12 mouse cellular contexts compared by ENCODE assay signal in genomic region chr10:67225528-67225927, GRCm38 (mm10). TPM values are rescaled to one million over a fixed set of nuclear protein-coding genes. Genes with fewer than 3 reads are reported as not detected.
A peak's percentile ranks its signal among the peaks of the same experiment; 100 is the strongest.
DNase-seq lines count a peak whose midpoint lies in the region; ATAC-seq and TF ChIP-seq lines count a peak whose summit lies in the region.
"Had no signal": no experiment of that assay in that cellular context is flagged by ENCODE, and none has a peak within 500 bp of the region (broad histone marks: within the 10 kb centered on the region; RNA-seq: fewer than 3 reads in every experiment).

No protein-coding gene starts in this region.

- H3K9me3 ChIP-seq in hindbrain, postnatal 0 days (ENCODE audit: low read length) = no peaks in the 10 kb centered on the region
- no peaks in the 10 kb centered on the region for H3K9me3 ChIP-seq in hindbrain, embryonic 16.5 days (ENCODE audit: control insufficient read depth, low read length)
- no peaks in the 10 kb centered on the region for H3K9me3 ChIP-seq in midbrain, postnatal 0 days (ENCODE audit: low read length)
- no peaks in the 10 kb centered on the region for H3K9me3 ChIP-seq in midbrain, embryonic 10.5 days (replicated peaks)
- H3K9me3 ChIP-seq: forebrain, embryonic 10.5 days; hindbrain, embryonic 12.5 days; liver, embryonic 15.5 days; megakaryocyte, embryonic 14.5 days had no signal

- intact Hi-C loops in heart, postnatal 36 days (cut with DNase I) = no loop called here

- no peak overlapping the region for H3K4me2 ChIP-seq in hindbrain, postnatal 0 days (ENCODE audit: low read depth, low read length)
- no peak overlapping the region for H3K4me2 ChIP-seq in hindbrain, embryonic 16.5 days (ENCODE audit: low read length)
- no peak overlapping the region for H3K4me2 ChIP-seq in midbrain, postnatal 0 days (ENCODE audit: low read depth, low read length, poor library complexity, severe bottlenecking)
- H3K4me2 ChIP-seq: hindbrain, embryonic 12.5 days; liver, embryonic 15.5 days had no signal

- H3K9ac ChIP-seq in hindbrain, postnatal 0 days (replicated peaks; ENCODE audit: low read length) = no peak overlapping the region
- no peak overlapping the region for H3K9ac ChIP-seq in hindbrain, embryonic 16.5 days (ENCODE audit: low read depth, low read length)
- H3K9ac ChIP-seq in midbrain, postnatal 0 days (replicated peaks; ENCODE audit: low read length, poor library complexity, severe bottlenecking) = no peak overlapping the region
- H3K9ac ChIP-seq: hindbrain, embryonic 12.5 days; liver, embryonic 15.5 days had no signal

- ATAC-seq in hindbrain, postnatal 0 days = no peak
- ATAC-seq in hindbrain, embryonic 16.5 days = no peak
- ATAC-seq in midbrain, postnatal 0 days (ENCODE audit: low FRiP score) = no peak
- no peak for ATAC-seq in megakaryocyte-erythroid progenitor cell, adult 5-6 weeks (replicated peaks; ENCODE audit: low FRiP score, low TSS enrichment, poor library complexity, severe bottlenecking)

- no peak overlapping the region for H3K4me3 ChIP-seq in hindbrain, postnatal 0 days (ENCODE audit: low read length)
- H3K4me3 ChIP-seq in hindbrain, embryonic 16.5 days (ENCODE audit: low read length) = no peak overlapping the region
- H3K4me3 ChIP-seq in midbrain, postnatal 0 days (ENCODE audit: low read depth, low read length) = no peak overlapping the region
- H3K4me3 ChIP-seq in midbrain, embryonic 10.5 days = no peak overlapping the region
- H3K4me3 ChIP-seq: forebrain, embryonic 10.5 days; hindbrain, embryonic 12.5 days; liver, embryonic 15.5 days had no signal

- H3K27me3 ChIP-seq in hindbrain, postnatal 0 days (ENCODE audit: insufficient read depth, low read length) = no peaks in the 10 kb centered on the region
- H3K27me3 ChIP-seq in hindbrain, embryonic 16.5 days (replicated peaks; ENCODE audit: control insufficient read depth, insufficient read depth, low read length) = no peaks in the 10 kb centered on the region
- H3K27me3 ChIP-seq in midbrain, postnatal 0 days (ENCODE audit: insufficient read depth, low read length) = no peaks in the 10 kb centered on the region
- no peaks in the 10 kb centered on the region for H3K27me3 ChIP-seq in midbrain, embryonic 10.5 days (ENCODE audit: low read depth, poor library complexity, severe bottlenecking)
- H3K27me3 ChIP-seq: hindbrain, embryonic 12.5 days; liver, embryonic 15.5 days; megakaryocyte, embryonic 14.5 days had no signal

- WGBS in hindbrain, postnatal 0 days = 78% methylated on average over 6 of the region's 6 CpGs
- WGBS in hindbrain, embryonic 16.5 days = 87% methylated on average over 6 of the region's 6 CpGs
- 85% methylated on average over 6 of the region's 6 CpGs for WGBS in midbrain, postnatal 0 days
- WGBS in midbrain, embryonic 10.5 days = 92% methylated on average over 6 of the region's 6 CpGs

- no peaks in the 10 kb centered on the region; the same call in 1 of the 2 replicates for H3K4me1 ChIP-seq in hindbrain, postnatal 0 days (ENCODE audit: insufficient read depth, low read length)
- no peaks in the 10 kb centered on the region; the same call in 1 of the 2 replicates for H3K4me1 ChIP-seq in hindbrain, embryonic 16.5 days (ENCODE audit: control insufficient read depth, insufficient read depth, low read depth, low read length)
- no peaks in the 10 kb centered on the region for H3K4me1 ChIP-seq in midbrain, postnatal 0 days (ENCODE audit: insufficient read depth, low read length)
- no peaks in the 10 kb centered on the region for H3K4me1 ChIP-seq in midbrain, embryonic 10.5 days
- H3K4me1 ChIP-seq: forebrain, embryonic 10.5 days; hindbrain, embryonic 12.5 days; liver, embryonic 15.5 days had no signal

- peaks cover 21% of the 10 kb centered on the region for H3K36me3 ChIP-seq in hindbrain, postnatal 0 days (ENCODE audit: insufficient read depth, low read length)
- H3K36me3 ChIP-seq in hindbrain, embryonic 16.5 days (ENCODE audit: control insufficient read depth, insufficient read depth, low read length) = peaks cover 16% of the 10 kb centered on the region
- H3K36me3 ChIP-seq in midbrain, postnatal 0 days (ENCODE audit: insufficient read depth, low read length) = peaks cover 18% of the 10 kb centered on the region
- H3K36me3 ChIP-seq in midbrain, embryonic 10.5 days = peaks cover 82% of the 10 kb centered on the region

- DNase-seq in heart, adult 11 months = peak; percentile 70
- no peak for DNase-seq in heart, postnatal 36 days
- DNase-seq in hindbrain, postnatal 0 days (ENCODE audit: low spot score) = no peak
- no peak for DNase-seq in midbrain, postnatal 0 days (ENCODE audit: low spot score)
- no peak for DNase-seq in midbrain, embryonic 10.5 days (ENCODE audit: low spot score)
- DNase-seq in embryo, embryonic 9.5 days (ENCODE audit: extremely low spot score) = no peak

- peak overlapping the region; percentile 33; the same call in 1 of the 2 replicates for H3K27ac ChIP-seq in hindbrain, postnatal 0 days
- H3K27ac ChIP-seq in hindbrain, embryonic 16.5 days (ENCODE audit: low read depth, low read length) = no peak overlapping the region
- H3K27ac ChIP-seq in midbrain, postnatal 0 days (ENCODE audit: low read depth, low read length) = 0 out of 2 replicates have a peak overlapping the region, but pooled peaks have one; percentile 38
- no peak overlapping the region for H3K27ac ChIP-seq in midbrain, embryonic 10.5 days (replicated peaks)
- H3K27ac ChIP-seq: forebrain, embryonic 10.5 days; hindbrain, embryonic 12.5 days; liver, embryonic 15.5 days had no signal

- TF ChIP-seq CTCF in hindbrain, postnatal 0 days (IDR thresholded peaks at IDR 0.05; ENCODE audit: low read depth) = no peak
- TF ChIP-seq CTCF in midbrain, postnatal 0 days (IDR thresholded peaks at IDR 0.05) = no peak

RNA-seq across cellular contexts. Expression of gene Nrbf2, which starts 59.6 kb away (rescaled TPM):
- total RNA-seq in heart, postnatal 36 days (2021) = 1 to 10 TPM; 8.4 to 10.0 TPM
- total RNA-seq in hindbrain, postnatal 0 days (2014; rRNA removed) = 10.5 and 10.6 TPM in 2 replicates
- 31.1 and 33.9 TPM in 2 replicates for polyA plus RNA-seq in hindbrain, postnatal 0 days (2015; fragmentation: Nextera tagmentation; extraction: Ambion mirVana)
- 38.5 and 40.6 TPM in 2 replicates for polyA plus RNA-seq in hindbrain, embryonic 16.5 days (2015; fragmentation: Nextera tagmentation; extraction: Ambion mirVana)
- 15.5 and 17.3 TPM in 2 replicates for total RNA-seq in midbrain, postnatal 0 days (2014; rRNA removed)
- polyA plus RNA-seq in midbrain, postnatal 0 days (2015; fragmentation: Nextera tagmentation; extraction: Ambion mirVana) = 34.4 and 36.1 TPM in 2 replicates
- 38.7 and 40.5 TPM in 2 replicates for polyA plus RNA-seq in midbrain, embryonic 10.5 days (2016; fragmentation: Nextera tagmentation; extraction: Ambion mirVana)
- total RNA-seq in megakaryocyte-erythroid progenitor cell, adult 5-6 weeks (2014; fragmentation: Nextera tagmentation) = 26.4 and 33.3 TPM in 2 replicates
- 24.0 and 32.0 TPM in 2 replicates for total RNA-seq in megakaryocyte-erythroid progenitor cell, adult 5-6 weeks (2017)

Comparison
In these comparisons a context has a peak if more than half of its experiments do, and no peak if none do; other contexts are left out.
1. H3K27ac ChIP-seq: peak in hindbrain, postnatal 0 days (single experiment) and midbrain, postnatal 0 days (single experiment); none in hindbrain, embryonic 16.5 days (single experiment) and midbrain, embryonic 10.5 days (single experiment).